Mouse (Mus musculus) limb, embryonic 13.5 days (tissue): ENCODE measurements around the gene Tex33. TPM values are rescaled to one million over a fixed set of nuclear protein-coding genes. Genes with fewer than 3 reads are reported as not detected.
"Not testable (repeated sequence)": the region's sequence is repeated elsewhere in the genome, so short reads cannot be mapped to it uniquely, and the experiment has no call there.

Source experiments
- ATAC-seq: fragments of 200-750 bp; cut with Nextera tagmentation; 2 replicates; pipeline ENCODE4 v1.8.0; 2017; ENCODE audit warnings: low read depth, moderate number of reproducible peaks, moderate TSS enrichment; ENCODE audit not compliant: low FRiP score
- H3K27ac ChIP-seq: fragments of 300-500 bp; sonication (generic); 2 replicates; pipeline ENCODE4 v1.5.1; 2015; ENCODE audit warnings: inconsistent platforms, mild to moderate bottlenecking, moderate library complexity
- H3K27me3 ChIP-seq: fragments of 300-500 bp; sonication (generic); 2 replicates; pipeline ENCODE4 v1.6.1; 2015; ENCODE audit warnings: mild to moderate bottlenecking, inconsistent platforms
- H3K36me3 ChIP-seq: fragments of 300-500 bp; sonication (generic); 2 replicates; pipeline ENCODE4 v1.6.1; 2015; ENCODE audit warnings: inconsistent platforms, mild to moderate bottlenecking, moderate library complexity
- H3K4me1 ChIP-seq: fragments of 300-500 bp; sonication (generic); 2 replicates; pipeline ENCODE4 v1.6.1; 2015; ENCODE audit warnings: inconsistent platforms
- H3K4me2 ChIP-seq: fragments of 300-500 bp; sonication (generic); replicated peaks from 2 replicates; pipeline ENCODE4 v1.6.1; 2015; ENCODE audit warnings: inconsistent platforms, mild to moderate bottlenecking, moderate library complexity
- H3K4me3 ChIP-seq: fragments of 300-500 bp; sonication (generic); 2 replicates; pipeline ENCODE4 v1.5.1; 2015; ENCODE audit warnings: moderate library complexity, mild to moderate bottlenecking, inconsistent platforms
- H3K9ac ChIP-seq: fragments of 300-500 bp; sonication (generic); 2 replicates; pipeline ENCODE4 v1.6.1; 2015; ENCODE audit warnings: mild to moderate bottlenecking, inconsistent platforms
- H3K9me3 ChIP-seq: fragments of 300-500 bp; sonication (generic); 2 replicates; pipeline ENCODE4 v1.6.1; 2016; ENCODE audit warnings: inconsistent platforms
- WGBS: fragments of 180-500 bp; shearing (Covaris S2); methylation state at CpG from one replicate; pipeline ENCODE4 v1.1.7; 2015; 5-methylcytosine and 5-hydroxymethylcytosine counted together
- polyA plus RNA-seq: library from polyadenylated mRNA; unstranded; fragments of >200 nt; fragmentation: Nextera tagmentation; extraction: Ambion mirVana; gene quantifications from 2 replicates; pipeline ENCODE4 v1.2.1, GENCODE M21; 2015

Tex33 gene
- polyA plus RNA-seq, 1 experiment from 2014 or later = not detected

DNA sequence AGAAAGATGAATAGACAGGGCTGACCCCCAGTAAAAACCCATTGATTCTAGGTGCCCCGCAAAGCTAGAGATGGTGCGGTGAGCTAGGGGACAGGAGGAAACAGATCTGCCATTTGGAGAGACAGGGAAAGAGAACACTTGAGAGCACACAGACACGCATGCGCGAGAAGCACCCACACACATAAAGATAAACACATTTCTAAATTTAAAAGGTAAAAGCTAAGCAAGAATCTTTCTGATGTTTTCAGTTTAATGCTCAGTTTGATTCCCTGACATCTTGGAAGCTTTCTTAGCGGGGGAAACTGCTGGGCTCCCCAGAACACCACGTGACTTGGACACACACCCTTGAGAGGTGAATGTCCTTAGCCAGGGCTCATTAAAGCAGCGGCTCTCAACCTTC lies 28.8 kb downstream of the Tex33 start:
- no peak for ATAC-seq
- Histone ChIP-seq H3K27me3 (peaks cover 32% of the 10 kb centered on the region), H3K27ac (no peak overlapping the region), H3K9ac (no peak overlapping the region), H3K4me3 (no peak overlapping the region), H3K4me2 (no peak overlapping the region), H3K36me3 (no peaks in the 10 kb centered on the region), H3K4me1 (no peaks in the 10 kb centered on the region), H3K9me3 (peaks cover 4% of the 10 kb centered on the region)
- 77% methylated on average over 8 of the region's 8 CpGs for WGBS

DNA sequence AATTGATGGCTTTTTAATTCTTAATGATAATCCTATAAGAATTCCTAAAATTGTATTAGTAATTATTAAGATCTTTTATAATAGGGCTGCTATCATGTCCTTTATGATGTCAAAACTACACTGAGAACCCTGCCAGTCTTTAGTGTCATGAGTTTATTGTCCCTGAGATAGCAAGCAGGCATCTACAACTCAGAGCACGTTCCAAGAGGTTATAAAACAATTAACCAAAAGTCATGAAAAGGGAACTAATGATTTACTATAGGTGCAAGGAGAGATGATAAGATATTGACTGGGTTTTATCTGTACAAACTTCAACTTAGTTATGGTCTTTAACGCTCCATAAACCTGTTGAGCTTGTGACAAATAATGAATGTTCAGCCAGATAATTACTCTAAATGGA lies 29.8 kb downstream of the Tex33 start:
- no peak overlapping the region for H3K9ac ChIP-seq
- WGBS = 38% methylated on average over 2 of the region's 2 CpGs
- peaks cover 4% of the 10 kb centered on the region for H3K9me3 ChIP-seq
- H3K4me2 ChIP-seq = no peak overlapping the region
- no peak overlapping the region for H3K4me3 ChIP-seq
- no peak for ATAC-seq
- H3K27me3 ChIP-seq = peaks cover 32% of the 10 kb centered on the region
- no peaks in the 10 kb centered on the region for H3K4me1 ChIP-seq
- no peak overlapping the region for H3K27ac ChIP-seq
- no peaks in the 10 kb centered on the region for H3K36me3 ChIP-seq

DNA sequence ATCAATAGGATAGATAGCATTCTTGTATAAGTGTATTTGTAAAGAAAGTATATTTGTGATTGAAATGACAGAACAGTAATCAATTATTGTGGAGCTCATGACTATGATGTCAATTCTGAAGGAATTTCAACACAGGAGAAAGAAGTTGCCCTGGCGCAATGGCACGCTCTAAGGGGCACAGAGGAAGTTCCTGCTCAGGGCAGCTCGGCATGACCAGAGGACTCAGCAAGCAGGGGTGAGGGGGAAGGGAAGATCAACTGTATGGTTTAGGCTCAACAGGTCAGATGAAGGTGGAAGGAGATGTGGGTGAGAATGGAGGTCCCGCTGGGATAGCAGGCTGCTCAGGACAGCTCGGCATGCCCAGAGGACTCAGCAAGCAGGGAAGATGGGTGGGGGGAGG lies 40.2 kb downstream of the Tex33 start:
- Histone ChIP-seq H3K4me1 (no peaks in the 10 kb centered on the region), H3K27me3 (no peaks in the 10 kb centered on the region), H3K36me3 (no peaks in the 10 kb centered on the region), H3K9ac (no peak overlapping the region), H3K4me3 (no peak overlapping the region), H3K27ac (no peak overlapping the region), H3K9me3 (no peaks in the 10 kb centered on the region), H3K4me2 (no peak overlapping the region)
- 79% methylated on average over 5 of the region's 5 CpGs for WGBS
- no peak for ATAC-seq

DNA sequence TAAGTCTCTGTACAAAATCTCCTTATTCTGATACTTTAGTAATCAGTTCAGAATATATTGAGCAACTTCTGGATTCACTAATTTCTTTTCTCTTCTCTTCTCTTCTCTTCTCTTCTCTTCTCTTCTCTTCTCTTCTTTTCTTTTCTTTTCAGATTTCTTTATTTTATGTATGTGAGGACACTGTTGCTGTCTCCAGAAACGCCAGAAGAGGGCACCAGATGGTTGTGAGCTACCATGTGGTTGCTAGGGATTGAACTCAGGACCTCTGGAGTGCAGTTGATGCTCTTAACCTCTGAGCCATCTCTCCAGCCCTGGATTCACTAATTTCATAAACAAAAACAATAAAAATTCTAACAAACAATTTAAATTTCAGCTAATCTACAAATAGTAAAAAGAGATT lies 40.8 kb downstream of the Tex33 start:
- 3% methylated on average over 1 of the region's 1 CpGs for WGBS
- Histone ChIP-seq H3K4me3 (no peak overlapping the region), H3K27ac (no peak overlapping the region), H3K4me2 (no peak overlapping the region), H3K4me1 (no peaks in the 10 kb centered on the region), H3K9ac (no peak overlapping the region), H3K36me3 (no peaks in the 10 kb centered on the region), H3K9me3 (no peaks in the 10 kb centered on the region), H3K27me3 (no peaks in the 10 kb centered on the region)
- ATAC-seq = no peak

DNA sequence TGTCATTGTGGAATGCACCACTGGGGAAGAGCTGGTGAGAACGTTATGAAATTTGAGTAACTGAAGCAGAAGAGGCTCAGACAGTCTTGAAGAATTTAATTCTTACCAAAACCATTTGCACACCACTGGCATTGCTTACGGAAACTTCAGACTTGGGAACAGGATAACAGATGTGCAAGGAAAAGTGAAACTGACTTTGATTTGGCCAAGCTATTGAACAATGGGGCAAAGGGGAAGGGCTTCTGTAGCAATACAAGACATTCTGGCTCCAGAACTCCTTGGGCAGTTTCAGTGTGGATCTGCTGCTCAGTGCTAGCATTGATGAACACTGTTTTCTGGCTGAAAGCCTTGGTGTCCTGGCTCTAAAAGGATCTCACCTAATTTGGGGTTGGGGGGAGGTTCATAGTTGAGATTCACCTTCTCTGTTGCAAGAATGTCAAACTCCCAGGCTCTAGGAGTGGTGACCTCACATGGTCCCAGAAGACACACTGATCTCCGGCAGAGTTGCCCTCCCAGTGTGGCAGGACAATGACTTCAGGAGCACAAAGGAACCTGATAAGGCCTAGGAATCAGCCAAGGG lies 44.0 kb downstream of the Tex33 start:
- H3K9ac ChIP-seq = no peak overlapping the region
- no peaks in the 10 kb centered on the region for H3K4me1 ChIP-seq
- no peak for ATAC-seq
- no peak overlapping the region for H3K27ac ChIP-seq
- WGBS = 64% methylated on average over 3 of the region's 3 CpGs
- H3K4me2 ChIP-seq = no peak overlapping the region
- H3K36me3 ChIP-seq = no peaks in the 10 kb centered on the region
- H3K27me3 ChIP-seq = no peaks in the 10 kb centered on the region
- H3K9me3 ChIP-seq = no peaks in the 10 kb centered on the region
- H3K4me3 ChIP-seq = no peak overlapping the region

DNA sequence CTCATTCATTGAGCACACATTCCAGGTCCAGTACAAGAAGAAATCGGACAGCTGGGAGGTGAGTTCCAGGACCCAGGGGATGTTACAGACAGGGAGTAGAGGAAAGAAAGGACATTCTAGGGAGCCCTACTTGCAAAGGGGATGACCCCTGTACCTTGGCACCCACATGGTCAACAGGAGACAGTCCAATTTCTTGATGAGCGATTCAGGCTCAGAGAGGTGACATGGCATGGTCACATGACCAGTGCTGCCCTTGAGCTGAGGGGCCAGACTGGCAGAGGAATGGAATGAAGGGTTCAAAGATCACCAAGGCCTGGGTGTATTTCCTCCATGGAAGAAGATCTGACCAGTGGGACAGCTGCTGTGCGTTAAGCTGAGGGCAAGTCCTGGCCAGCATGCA lies 51.1 kb downstream of the Tex33 start:
- H3K4me2 ChIP-seq = no peak overlapping the region
- ATAC-seq = no peak
- WGBS = 87% methylated on average over 3 of the region's 3 CpGs

DNA sequence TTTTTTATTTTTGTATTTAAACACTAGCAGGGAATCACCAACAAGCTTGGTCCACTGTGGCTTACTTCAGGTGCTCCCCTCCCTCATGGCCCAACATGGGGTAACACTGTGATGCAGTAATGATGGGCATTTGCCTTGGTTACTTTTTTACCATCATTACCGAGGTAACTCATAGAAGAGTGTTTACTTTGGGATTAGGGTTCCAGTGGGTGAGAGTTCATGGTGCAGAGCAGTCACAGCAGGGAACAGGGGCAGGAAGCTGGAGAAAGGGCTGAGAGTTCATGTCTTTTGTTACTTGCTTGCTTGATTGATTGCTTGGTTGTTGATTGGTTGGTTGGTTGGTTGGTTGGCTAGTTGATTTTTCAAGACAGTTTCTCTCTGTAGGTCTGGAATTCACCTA lies 52.0 kb downstream of the Tex33 start:
- no peak overlapping the region for H3K4me2 ChIP-seq
- no peak overlapping the region for H3K4me3 ChIP-seq
- H3K4me1 ChIP-seq = no peaks in the 10 kb centered on the region
- 15% methylated on average over 1 of the region's 1 CpGs for WGBS
- no peak overlapping the region for H3K9ac ChIP-seq
- ATAC-seq = no peak
- H3K9me3 ChIP-seq = no peaks in the 10 kb centered on the region
- H3K27me3 ChIP-seq = no peaks in the 10 kb centered on the region
- H3K27ac ChIP-seq = no peak overlapping the region
- H3K36me3 ChIP-seq = no peaks in the 10 kb centered on the region

More for the DNA sequence above, 51.1 kb downstream of the Tex33 start:
- H3K4me3 ChIP-seq = no peak overlapping the region
- no peak overlapping the region for H3K9ac ChIP-seq
- H3K27me3 ChIP-seq = no peaks in the 10 kb centered on the region
- H3K36me3 ChIP-seq = no peaks in the 10 kb centered on the region
- H3K9me3 ChIP-seq = no peaks in the 10 kb centered on the region
- H3K4me1 ChIP-seq = no peaks in the 10 kb centered on the region
- H3K27ac ChIP-seq = no peak overlapping the region

DNA sequence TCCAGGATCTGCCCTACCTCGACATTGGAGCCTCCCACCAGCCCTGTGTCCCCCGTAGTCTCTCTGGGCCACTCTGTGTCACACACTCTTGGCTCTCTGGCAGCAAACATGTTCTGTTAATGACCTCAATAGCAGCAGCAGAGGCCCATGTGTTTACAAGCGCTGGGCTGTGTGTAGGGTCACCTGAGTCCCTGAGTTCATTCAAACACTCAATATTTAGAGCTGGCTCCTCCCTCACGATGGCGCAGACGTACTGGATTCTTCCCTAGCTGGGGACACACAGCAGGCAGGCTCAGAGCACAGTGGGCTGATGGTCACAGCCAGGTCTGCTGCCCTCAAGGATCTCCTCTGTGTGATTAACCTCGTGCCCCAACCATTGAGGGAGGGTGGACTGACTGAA lies 54.8 kb downstream of the Tex33 start:
- 50% methylated on average over 7 of the region's 7 CpGs for WGBS
- H3K36me3 ChIP-seq, H3K27ac ChIP-seq, ATAC-seq, H3K4me2 ChIP-seq, H3K9ac ChIP-seq, H3K9me3 ChIP-seq, H3K4me1 ChIP-seq, H3K27me3 ChIP-seq, H3K4me3 ChIP-seq: not testable (repeated sequence)

DNA sequence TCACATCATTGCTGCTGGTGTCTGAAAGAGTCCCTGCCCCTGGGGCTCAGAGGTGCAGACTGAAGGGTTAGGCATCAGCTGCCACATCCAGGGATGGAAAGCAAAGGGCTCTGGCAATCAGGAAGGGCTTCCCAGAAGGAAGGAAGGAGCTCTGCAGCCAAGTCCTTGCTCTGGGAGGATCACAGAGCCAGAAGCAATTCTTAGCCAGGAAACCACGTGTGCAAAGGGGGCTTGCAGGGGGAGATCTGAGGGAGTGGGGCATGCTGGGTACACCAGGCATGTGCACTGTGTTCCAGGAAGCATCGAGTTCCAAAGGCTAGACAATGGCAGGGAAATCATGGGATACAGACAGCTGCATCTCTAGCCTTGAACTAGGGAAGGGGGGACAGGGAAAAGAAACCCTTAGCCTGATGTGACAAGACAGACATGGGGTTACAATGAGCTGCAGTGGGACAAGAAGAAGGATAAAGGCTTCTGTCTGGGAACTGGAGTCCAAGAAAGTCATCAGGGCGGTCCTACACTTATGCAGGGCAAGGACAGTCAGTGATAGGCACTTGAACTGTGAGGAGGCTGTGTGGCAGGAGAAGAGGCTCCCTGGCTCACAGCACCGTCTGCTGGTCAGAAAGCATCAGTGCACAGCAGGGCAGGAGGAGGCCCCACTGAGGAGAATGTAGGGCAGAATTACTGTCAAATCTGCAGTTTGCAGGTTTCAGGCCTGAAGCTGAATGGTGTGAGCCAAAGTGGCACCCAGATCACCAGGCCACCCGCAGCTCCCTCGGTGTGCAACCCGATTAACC lies 55.9 kb downstream of the Tex33 start:
- 41% methylated on average over 7 of the region's 7 CpGs for WGBS
- H3K9me3 ChIP-seq, H3K27ac ChIP-seq, ATAC-seq, H3K4me1 ChIP-seq, H3K36me3 ChIP-seq, H3K4me3 ChIP-seq, H3K9ac ChIP-seq, H3K4me2 ChIP-seq, H3K27me3 ChIP-seq: not testable (repeated sequence)

DNA sequence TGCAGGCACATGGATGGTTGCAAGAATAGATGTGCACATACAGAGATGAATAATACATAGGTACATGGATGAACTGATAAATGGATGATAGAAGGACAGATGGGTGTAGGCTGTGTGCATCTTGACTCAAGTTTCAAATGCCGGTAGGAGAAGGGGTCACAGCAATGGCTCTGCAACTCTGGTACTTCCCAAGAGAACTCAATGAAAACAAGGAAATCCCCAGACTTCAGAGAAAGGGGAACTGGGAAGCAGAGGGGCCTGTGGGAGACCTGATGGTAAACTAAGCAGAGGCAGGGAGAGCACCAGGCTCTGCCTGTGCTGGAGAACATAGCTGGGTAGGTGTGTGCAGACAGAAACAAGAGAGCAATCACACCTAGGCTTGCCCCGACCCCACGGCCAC lies 61.3 kb downstream of the Tex33 start:
- no peak overlapping the region for H3K4me2 ChIP-seq

DNA sequence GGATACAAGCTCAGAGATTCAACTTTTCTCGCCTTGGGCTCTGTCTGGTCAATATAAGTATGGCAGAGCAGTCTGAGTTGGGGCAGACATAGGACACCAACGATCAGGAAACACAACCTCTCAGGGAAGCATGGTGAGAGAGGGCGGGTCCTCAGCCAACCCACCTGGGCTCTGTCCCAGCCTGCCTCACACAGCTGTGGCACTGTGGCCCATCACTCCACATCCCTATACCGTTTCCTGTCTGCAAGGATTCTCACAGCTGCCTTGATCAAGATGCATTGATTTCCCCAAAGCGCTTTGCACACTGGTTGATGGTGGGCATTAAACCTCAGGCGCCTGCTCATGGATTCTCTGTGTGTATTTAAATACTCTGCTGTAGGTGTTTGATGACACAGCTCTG lies 62.7 kb downstream of the Tex33 start:
- no peaks in the 10 kb centered on the region for H3K27me3 ChIP-seq
- 0 out of 2 replicates have a peak, but pooled peaks cover 4% of the 10 kb centered on the region for H3K4me1 ChIP-seq
- H3K27ac ChIP-seq = no peak overlapping the region
- H3K9me3 ChIP-seq = no peaks in the 10 kb centered on the region
- 64% methylated on average over 6 of the region's 6 CpGs for WGBS
- H3K4me3 ChIP-seq = no peak overlapping the region
- ATAC-seq = no peak
- H3K9ac ChIP-seq = no peak overlapping the region
- H3K36me3 ChIP-seq = no peaks in the 10 kb centered on the region
- no peak overlapping the region for H3K4me2 ChIP-seq

More for the DNA sequence above, 61.3 kb downstream of the Tex33 start:
- H3K4me1 ChIP-seq = 0 out of 2 replicates have a peak, but pooled peaks cover 4% of the 10 kb centered on the region
- 67% methylated on average over 3 of the region's 3 CpGs for WGBS
- H3K27ac ChIP-seq = no peak overlapping the region
- ATAC-seq = no peak
- H3K4me3 ChIP-seq = no peak overlapping the region
- no peaks in the 10 kb centered on the region for H3K27me3 ChIP-seq
- H3K9ac ChIP-seq = no peak overlapping the region
- H3K36me3 ChIP-seq = no peaks in the 10 kb centered on the region
- H3K9me3 ChIP-seq = no peaks in the 10 kb centered on the region

DNA sequence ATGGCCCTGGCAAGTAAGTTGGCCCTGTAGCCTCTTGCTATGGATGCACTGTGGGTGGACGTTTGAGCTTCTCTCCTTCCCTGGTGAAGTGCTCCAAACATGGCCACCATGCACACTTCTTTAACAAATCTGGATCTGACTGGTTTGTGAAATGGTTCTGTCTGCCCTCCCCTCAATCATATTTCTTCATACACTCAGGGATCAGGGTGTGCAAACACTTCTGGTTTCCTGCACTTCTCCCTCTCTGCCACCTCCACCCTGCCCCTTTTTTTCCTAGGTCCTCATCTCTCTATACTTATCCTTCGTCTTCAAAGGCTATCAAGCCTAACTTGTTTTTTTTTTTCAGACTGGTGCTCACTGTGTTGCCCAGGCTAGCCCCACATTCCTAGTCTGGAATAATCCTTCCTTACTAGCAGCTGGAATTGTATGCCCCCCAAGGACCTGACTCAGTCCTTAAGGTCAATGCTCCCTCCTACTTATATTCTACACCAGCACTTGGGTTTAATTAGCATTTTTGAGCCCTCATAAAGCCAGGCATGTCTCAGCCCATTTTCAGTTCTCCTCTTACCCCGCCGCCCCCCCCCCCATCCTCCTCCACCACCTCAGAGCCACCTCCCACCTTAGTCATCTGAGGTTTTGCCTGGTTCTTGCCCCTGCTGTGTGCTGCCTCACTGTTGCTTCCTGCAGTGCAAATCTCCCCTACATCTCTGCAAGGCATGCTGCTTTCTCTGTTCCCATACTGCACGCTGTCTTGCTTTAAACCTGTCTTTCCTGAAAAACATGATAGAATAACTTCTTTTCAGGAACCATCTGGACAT lies 64.0 kb downstream of the Tex33 start:
- Histone ChIP-seq H3K4me3 (no peak overlapping the region), H3K27ac (no peak overlapping the region), H3K36me3 (no peaks in the 10 kb centered on the region), H3K4me2 (no peak overlapping the region), H3K4me1 (0 out of 2 replicates have a peak, but pooled peaks cover 4% of the 10 kb centered on the region), H3K9me3 (no peaks in the 10 kb centered on the region), H3K9ac (no peak overlapping the region), H3K27me3 (no peaks in the 10 kb centered on the region)
- 46% methylated on average over 5 of the region's 5 CpGs for WGBS
- ATAC-seq = no peak
